Mouse (Mus musculus) thymus, adult 2 months (tissue): Measurements from ENCODE around the gene Ethe1.

Experiments used
- CTCF ChIP-seq: fragments of 200-500 bp; IDR thresholded peaks from 2 replicates; pipeline ENCODE4 v1.5.1; 2012; ENCODE audit warnings: mild to moderate bottlenecking, control low read depth, low read length, moderate library complexity, borderline replicate concordance; ENCODE audit not compliant: control insufficient read depth, poor library complexity, insufficient read depth; ENCODE audit errors: extremely low read depth
- POLR2A ChIP-seq: fragments of 200-500 bp; IDR thresholded peaks from 2 replicates; pipeline ENCODE4 v1.6.1; 2012; ENCODE audit warnings: mild to moderate bottlenecking, low read length, control low read depth, moderate library complexity; ENCODE audit not compliant: control insufficient read depth, poor library complexity, insufficient read depth; ENCODE audit errors: extremely low read depth

DNA sequence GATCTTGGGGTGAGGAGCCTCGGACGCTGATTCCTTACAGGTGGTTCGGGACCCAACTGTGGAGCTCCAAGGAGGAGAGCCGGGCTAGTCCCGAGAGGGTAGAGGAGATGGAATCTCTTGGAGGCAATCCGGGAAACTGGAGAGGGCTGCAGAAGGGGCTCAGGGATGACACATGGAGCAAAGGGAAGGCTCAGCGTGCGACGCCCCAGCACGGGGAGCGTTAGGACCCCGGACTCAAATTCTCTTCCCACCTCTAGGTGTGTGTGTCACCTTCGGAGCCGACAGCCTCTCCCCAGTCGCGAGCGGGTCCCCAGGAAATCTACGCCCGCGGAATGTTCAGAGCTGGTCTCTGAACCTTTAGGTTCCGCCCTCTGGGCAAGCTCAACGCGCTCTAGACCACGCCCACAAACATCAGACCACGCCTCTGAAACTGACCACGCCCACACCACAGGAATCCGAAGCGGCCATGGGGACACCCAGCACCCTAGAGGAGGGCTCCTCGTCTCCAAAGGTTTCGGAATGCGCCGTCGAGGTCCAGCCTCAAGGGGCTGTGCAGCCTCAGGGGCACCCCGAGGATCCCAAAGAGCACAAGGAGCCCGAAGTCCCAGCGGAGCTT lies 23.6 kb downstream of the Ethe1 start:
- no peak for TF ChIP-seq CTCF
- peak; percentile 73; the same call in 1 of the 2 replicates for TF ChIP-seq POLR2A
